Mouse (Mus musculus) adrenal gland, adult 18-20 months (tissue): ENCODE measurements at regions not wholly inside any gene's neighbourhood (a gene's known extent, or its start where the extent isn't known, plus 50 kb on each side); places are given as distances from the start of the nearest gene placed in this dataset.

Experiments
- DNase-seq, 2 experiments: peaks; one replicate each; pipeline ENCODE4 v3.0.0; 2021 to 2022; ENCODE audit warnings: low spot score in 2 of 2

- no peak for DNase-seq
Measured at GRCm38 (mm10) chr3:144013481-144014125, 191.4 kb downstream of the Lmo4 start.

DNA sequence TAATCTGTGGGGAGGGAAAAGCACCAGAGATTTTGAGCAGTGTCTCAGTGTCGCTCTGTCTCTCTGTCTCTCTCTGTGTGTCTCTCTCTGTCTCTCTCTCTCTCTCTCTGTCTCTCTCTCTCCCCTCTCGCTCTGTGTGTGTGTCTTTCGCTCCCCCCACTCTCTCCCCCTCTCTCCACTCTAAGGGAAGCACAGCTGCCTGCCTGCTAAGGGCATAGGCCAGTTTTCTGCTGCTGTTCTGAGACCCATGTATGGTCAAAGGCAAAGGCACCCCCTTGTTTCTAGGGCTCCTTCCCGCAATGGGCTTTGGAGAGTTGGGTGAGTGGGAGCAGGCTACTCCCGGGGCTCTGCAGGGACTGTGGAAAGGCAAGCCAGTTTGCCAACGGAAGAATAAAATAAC is 192.2 kb downstream of the Lmo4 start:
- DNase-seq, result no peak

DNA sequence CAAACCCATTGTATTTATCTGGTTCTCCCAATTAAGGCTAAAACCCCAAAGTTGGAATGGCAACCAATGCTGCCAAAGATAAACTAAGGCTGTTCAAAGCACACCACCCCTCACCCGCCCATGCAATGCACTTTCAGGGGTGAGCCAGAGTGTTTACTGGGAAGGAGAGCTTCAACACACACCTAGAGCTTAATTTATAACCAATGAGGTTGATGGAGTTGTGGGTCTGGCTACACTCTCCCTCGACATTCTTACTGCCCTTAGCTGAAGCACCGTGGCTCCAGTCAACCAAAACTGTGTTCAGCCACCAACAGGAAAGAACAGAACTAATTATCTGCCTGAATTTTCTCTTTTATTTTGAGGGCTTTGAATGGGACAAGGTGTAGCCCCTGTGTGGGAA is 192.8 kb downstream of the Lmo4 start:
- no peak for DNase-seq

DNA sequence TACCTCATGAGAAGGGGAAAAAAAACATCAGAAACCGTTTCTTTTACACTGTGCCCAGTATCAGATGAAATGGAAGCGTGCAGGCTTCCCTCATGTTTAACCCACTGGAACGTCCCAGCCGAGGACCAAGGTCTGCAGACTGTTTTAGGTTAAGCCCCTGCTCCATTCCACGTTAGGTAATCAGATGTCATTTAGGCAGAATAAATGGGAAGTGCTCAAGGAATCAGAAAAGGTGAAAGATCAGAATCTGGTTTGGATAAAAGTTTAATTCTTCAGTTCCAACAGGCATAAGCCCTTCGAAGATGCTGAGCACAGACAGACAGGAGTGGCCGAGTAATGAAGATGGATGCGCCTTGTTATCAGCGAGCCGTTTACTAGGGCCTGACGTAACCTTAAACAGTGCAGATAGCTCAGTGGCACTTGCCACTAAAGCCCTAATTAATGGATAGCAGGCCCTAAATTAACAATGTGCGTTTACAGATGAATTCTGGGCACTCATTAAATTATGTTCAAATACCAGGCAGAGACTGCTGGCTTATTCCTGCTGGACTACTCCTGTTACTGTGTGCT is 193.5 kb downstream of the Lmo4 start:
- DNase-seq, result no peak

DNA sequence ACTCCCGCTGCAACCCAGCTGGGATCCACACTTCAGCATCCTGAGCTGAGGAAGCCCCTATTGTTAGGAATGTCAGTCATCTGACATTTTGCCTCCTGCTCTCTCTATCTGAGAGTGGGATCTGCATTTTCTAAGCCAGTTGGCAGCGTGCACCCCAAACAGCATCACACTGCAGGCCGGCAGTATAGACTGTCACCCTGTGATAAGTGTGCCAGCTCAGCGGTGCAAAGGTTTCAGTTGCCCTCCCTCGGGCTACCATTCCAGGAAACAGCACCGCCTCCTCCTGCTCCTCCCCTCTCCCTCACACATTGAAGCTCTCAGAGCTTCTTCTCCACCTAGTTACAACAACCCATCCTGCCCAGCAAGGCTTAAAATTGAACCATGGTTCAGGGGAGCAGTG is 194.5 kb downstream of the Lmo4 start:
- no peak for DNase-seq

- DNase-seq, result no peak
Measured at GRCm38 (mm10) chr3:144007111-144007619, 197.9 kb downstream of the Lmo4 start.

GRCm38 (mm10) chr3:143997909-143998308 is 207.1 kb downstream of the Lmo4 start:
- no peak for DNase-seq

GRCm38 (mm10) chr3:143995045-143995444 is 210.0 kb downstream of the Lmo4 start:
- no peak for DNase-seq

GRCm38 (mm10) chr3:143988991-143989390 is 216.0 kb downstream of the Lmo4 start:
- no peak for DNase-seq

DNA sequence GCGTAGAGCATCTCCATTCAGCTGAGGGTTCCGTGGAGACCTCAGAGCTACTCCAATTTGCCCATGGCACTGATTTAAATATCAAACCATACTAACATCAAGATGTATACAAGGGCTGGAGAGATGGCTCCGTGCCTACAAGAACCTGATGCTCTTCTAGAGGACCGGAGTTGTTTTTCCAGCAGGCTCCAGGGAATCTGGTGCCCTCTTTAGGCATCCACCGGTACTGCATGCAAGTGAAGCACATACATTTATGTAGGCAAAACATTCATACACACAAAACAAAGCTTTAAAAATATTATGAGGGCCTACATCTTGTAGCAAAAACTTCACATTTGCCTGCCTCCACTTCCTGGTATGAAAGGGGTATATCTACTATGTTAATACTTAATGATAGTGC is 217.0 kb downstream of the Lmo4 start:
- no peak for DNase-seq

GRCm38 (mm10) chr3:143986798-143987197 is 218.2 kb downstream of the Lmo4 start:
- DNase-seq, result no peak

- DNase-seq, result no peak
Measured at GRCm38 (mm10) chr3:143986200-143986506, 218.9 kb downstream of the Lmo4 start.

DNA sequence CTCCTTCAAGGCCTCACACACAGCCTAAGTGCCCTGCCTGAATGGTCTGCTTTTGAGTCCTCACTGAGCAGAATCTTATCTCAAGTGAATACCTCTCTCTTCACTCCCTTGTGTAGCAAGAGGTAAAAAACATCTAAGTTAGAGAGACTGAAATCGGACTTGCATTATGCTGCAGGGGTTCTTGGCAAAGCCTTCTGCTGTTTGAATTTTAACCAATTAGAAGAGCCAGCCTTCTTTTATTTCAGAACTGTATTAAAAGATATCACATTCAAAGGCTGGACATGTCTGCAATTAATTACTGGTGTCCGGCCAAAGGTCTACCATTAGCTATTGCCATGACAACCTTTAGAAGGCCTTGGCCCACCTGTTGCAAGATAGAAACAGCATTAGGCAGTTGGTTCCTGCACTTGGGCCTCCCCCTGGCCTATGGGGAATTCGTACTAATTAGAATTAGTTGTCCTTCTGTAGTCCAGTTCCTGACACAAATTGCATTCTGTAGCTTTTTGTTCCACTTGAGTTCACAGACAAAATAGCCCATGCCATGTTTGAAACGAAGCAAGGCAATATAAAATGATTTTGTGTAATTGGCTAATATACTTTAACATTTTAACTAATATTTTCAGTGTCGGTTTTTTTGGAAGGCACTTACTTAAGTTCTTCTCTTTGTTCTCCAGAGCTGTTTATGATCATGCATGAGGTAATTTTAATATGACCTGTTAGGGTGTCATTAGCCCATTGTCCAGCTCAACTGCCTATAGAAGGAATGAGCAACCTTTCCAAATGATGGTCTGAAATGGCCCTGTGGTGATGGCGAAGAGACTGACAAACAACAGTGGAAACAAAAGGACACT is 219.4 kb downstream of the Lmo4 start:
- DNase-seq, result no peak

GRCm38 (mm10) chr3:143978703-143979102 is 226.3 kb downstream of the Lmo4 start:
- DNase-seq, result no peak

DNA sequence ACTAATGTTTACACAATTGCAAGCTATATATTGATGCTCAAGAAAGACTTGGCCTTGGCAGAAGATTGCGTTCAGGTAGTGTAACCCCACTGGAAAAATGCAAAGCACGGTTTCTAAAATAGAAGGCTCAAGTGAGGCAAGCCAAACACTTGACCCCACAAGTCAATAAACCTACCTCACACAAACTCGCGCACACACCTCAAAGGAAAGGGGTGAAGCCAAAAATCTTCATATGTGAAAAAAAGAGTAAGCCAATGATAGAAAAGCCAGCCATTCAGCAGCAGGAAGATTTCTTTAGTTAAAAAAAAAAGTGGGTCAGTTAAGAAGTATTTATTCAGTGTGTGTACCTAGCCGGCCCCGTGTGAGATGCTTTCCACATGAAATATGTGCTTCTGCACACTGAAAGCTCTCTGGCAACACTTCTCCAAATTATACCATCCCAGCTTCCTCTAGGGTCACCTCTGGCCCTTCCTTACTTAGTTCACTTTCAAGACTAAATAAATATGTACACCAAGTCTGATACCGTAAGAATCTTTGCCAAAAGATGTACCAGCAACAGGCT is 227.1 kb downstream of the Lmo4 start:
- no peak for DNase-seq

DNA sequence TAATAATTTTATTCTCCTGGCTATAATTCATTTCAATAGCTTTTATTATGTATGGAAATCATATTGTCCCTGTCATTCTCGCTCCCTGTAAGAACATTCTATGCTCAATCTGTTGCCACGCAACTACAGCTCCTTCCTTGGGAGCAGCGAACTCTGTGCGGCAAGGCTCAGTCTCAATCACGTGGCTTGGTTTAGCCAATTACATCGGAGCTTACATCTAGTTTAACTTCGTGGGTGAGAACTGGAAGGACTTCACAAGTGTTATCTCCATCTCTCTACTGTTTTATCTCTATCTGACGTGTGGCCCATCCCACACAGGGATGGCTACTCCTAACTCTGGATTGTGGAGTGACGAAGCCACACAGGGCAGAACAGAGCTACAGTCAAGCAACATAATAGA is 231.4 kb downstream of the Lmo4 start:
- DNase-seq, result no peak

DNA sequence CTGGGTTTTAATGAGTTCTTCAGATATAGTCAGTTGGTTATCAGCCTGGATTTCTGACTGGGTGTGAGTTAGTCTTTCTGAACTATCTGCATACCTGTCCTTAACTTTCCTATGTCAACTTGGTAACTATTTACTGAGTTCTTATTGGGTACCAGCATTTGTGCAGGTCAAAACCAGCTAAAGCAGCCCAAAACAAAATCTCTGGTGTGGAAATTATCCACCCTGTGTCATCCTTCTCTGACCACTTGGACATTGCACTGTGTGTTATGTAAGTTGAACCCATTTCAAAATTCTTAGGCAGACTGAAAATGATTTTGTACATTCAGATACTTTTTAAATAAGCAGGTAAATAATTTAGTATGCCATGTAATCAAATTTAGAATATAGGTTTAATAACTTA is 232.7 kb downstream of the Lmo4 start:
- DNase-seq, result no peak

DNA sequence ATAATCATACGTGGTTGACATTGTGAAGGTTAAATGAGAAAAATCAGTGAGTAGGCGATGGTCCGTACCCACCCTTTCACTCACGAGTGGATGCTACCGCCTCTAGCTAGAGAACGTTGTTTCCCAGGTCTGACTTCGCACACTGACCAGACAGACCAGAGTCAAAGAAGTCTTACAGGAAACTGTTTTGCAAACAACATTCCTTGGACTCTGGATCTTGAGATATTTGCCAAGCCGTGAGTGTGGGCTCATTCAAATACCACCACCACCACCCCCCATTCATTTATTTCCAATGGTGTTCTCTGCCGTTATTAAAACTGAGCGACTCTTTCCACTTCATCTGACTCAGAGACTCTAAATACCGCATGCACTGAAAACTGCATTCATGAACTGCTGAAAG is 234.2 kb downstream of the Lmo4 start:
- no peak for DNase-seq

GRCm38 (mm10) chr3:143955508-143955907 is 249.5 kb downstream of the Lmo4 start:
- no peak for DNase-seq

- DNase-seq, result no peak
Measured at GRCm38 (mm10) chr3:143954822-143955221, 250.2 kb downstream of the Lmo4 start.

- no peak for DNase-seq
Measured at GRCm38 (mm10) chr3:143952289-143952688, 252.7 kb downstream of the Lmo4 start.

DNA sequence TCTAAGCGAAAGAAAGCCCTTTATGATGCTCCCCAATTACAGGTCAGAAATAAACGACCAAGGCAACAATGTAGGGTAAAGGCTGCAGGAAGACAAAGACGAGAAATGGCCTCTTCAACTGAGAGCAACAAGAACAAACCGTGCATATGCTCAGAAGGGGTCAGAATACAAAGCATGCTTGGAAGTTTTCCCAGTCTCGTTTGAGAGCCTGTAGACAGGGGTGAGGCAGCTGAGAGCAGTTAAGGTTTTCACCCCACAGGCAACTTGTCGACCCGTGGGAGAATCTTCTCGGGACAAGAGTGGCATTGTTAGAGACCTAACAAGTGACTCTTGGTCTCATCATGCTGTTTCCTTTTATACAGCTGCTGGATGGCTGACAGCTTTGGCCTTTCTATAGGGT is 255.4 kb downstream of the Lmo4 start:
- DNase-seq, result no peak
